Mouse (Mus musculus): ENCODE results near the gene Tax1bp3.

GRCm38 (mm10) chr11:73177895-73178294 is 1.0 kb downstream of the Tax1bp3 start:
- TF ChIP-seq POLR2A (IDR thresholded peaks at IDR 0.05; ENCODE audit: low read depth, low read length) (no peak; the same call in 1 of the 2 replicates), CTCF (IDR thresholded peaks at IDR 0.05; ENCODE audit: extremely low read depth, insufficient read length, insufficient replicate concordance, low read depth, low read length) (no peak)
